Mouse (Mus musculus): Measurements from ENCODE around the gene Bsx. TPM values are rescaled to one million over a fixed set of nuclear protein-coding genes. Genes with fewer than 3 reads are reported as not detected.

The Bsx gene
- total and polyA plus RNA-seq, 3 experiments, result not detected

GRCm38 (mm10) chr9:40874961-40875360 lies 1.0 kb downstream of the Bsx start:
- H3K36me3 ChIP-seq (replicated peaks), result no peaks in the 10 kb centered on the region
- H3K27me3 ChIP-seq (ENCODE audit: insufficient read depth, low read length), result peaks cover 3% of the 10 kb centered on the region; the same call in 1 of the 2 replicates
- H3K4me1 ChIP-seq (ENCODE audit: insufficient read depth, low read depth, low read length), result no peaks in the 10 kb centered on the region
- no peak overlapping the region for H3K4me3 ChIP-seq (ENCODE audit: low read depth, low read length)
- DNase-seq (ENCODE audit: low spot score), result no peak
- H3K9me3 ChIP-seq (replicated peaks), result no peaks in the 10 kb centered on the region
- TF ChIP-seq POLR2AphosphoS5 (IDR thresholded peaks at IDR 0.05; ENCODE audit: insufficient replicate concordance, low read depth, low read length), result no peak
- TF ChIP-seq GATA2 (IDR thresholded peaks at IDR 0.05; ENCODE audit: borderline replicate concordance, low read depth, low read length), result no peak
- TF ChIP-seq CTCF (IDR thresholded peaks at IDR 0.05; ENCODE audit: low read depth, low read length), result no peak
- no peak for TF ChIP-seq GATA1 (IDR thresholded peaks at IDR 0.05; ENCODE audit: borderline replicate concordance, low read length)
- TF ChIP-seq TAL1 (conservative IDR thresholded peaks at IDR 0.05; ENCODE audit: low read depth, low read length), result no peak
- no peak for ATAC-seq (ENCODE audit: extremely low read depth, insufficient number of reproducible peaks, low FRiP score, poor library complexity, severe bottlenecking)

DNA sequence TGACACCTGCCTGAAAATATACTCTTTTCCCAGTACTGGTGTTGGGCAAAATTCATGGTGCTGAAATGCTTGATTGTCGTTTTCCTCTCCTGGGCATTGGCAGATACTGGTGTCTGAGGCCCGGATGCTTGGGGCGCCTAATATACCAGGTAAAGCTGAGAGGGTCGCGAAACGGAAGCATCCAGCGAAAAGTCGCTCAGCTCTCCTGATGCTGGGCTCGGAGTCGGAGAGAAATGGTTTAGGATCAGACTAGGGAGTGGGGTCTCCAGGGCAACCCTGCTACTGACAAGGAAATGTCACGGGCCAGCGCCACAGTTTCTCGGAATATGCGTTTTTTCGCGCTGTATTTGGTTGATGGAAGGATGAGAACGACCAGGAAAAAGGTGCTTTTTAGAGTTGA lies 1.5 kb downstream of the Bsx start:
- H3K4me1 ChIP-seq (ENCODE audit: insufficient read depth, low read depth, low read length), result no peaks in the 10 kb centered on the region
- TF ChIP-seq GATA2 (IDR thresholded peaks at IDR 0.05; ENCODE audit: borderline replicate concordance, low read depth, low read length) (no peak), TAL1 (conservative IDR thresholded peaks at IDR 0.05; ENCODE audit: low read depth, low read length) (no peak), CTCF (IDR thresholded peaks at IDR 0.05; ENCODE audit: low read depth, low read length) (no peak), GATA1 (IDR thresholded peaks at IDR 0.05; ENCODE audit: borderline replicate concordance, low read length) (no peak), POLR2AphosphoS5 (IDR thresholded peaks at IDR 0.05; ENCODE audit: insufficient replicate concordance, low read depth, low read length) (no peak)
- H3K4me3 ChIP-seq (ENCODE audit: low read depth, low read length), result no peak overlapping the region
- peaks cover 3% of the 10 kb centered on the region; the same call in 1 of the 2 replicates for H3K27me3 ChIP-seq (ENCODE audit: insufficient read depth, low read length)
- no peaks in the 10 kb centered on the region for H3K9me3 ChIP-seq (replicated peaks)
- H3K36me3 ChIP-seq (replicated peaks), result no peaks in the 10 kb centered on the region
- DNase-seq (ENCODE audit: low spot score) (no peak), ATAC-seq (ENCODE audit: extremely low read depth, insufficient number of reproducible peaks, low FRiP score, poor library complexity, severe bottlenecking) (no peak)

GRCm38 (mm10) chr9:40876164-40876563 lies 2.2 kb downstream of the Bsx start:
- DNase-seq (ENCODE audit: low spot score) (no peak), ATAC-seq (ENCODE audit: extremely low read depth, insufficient number of reproducible peaks, low FRiP score, poor library complexity, severe bottlenecking) (no peak)
- Histone ChIP-seq H3K4me3 (ENCODE audit: low read depth, low read length) (no peak overlapping the region), H3K4me1 (ENCODE audit: insufficient read depth, low read depth, low read length) (no peaks in the 10 kb centered on the region), H3K9me3 (replicated peaks) (no peaks in the 10 kb centered on the region), H3K27me3 (ENCODE audit: insufficient read depth, low read length) (peaks cover 3% of the 10 kb centered on the region; the same call in 1 of the 2 replicates), H3K36me3 (replicated peaks) (no peaks in the 10 kb centered on the region)
- TF ChIP-seq POLR2AphosphoS5 (IDR thresholded peaks at IDR 0.05; ENCODE audit: insufficient replicate concordance, low read depth, low read length) (no peak), GATA1 (IDR thresholded peaks at IDR 0.05; ENCODE audit: borderline replicate concordance, low read length) (no peak), CTCF (IDR thresholded peaks at IDR 0.05; ENCODE audit: low read depth, low read length) (no peak), GATA2 (IDR thresholded peaks at IDR 0.05; ENCODE audit: borderline replicate concordance, low read depth, low read length) (no peak), TAL1 (conservative IDR thresholded peaks at IDR 0.05; ENCODE audit: low read depth, low read length) (no peak)

DNA sequence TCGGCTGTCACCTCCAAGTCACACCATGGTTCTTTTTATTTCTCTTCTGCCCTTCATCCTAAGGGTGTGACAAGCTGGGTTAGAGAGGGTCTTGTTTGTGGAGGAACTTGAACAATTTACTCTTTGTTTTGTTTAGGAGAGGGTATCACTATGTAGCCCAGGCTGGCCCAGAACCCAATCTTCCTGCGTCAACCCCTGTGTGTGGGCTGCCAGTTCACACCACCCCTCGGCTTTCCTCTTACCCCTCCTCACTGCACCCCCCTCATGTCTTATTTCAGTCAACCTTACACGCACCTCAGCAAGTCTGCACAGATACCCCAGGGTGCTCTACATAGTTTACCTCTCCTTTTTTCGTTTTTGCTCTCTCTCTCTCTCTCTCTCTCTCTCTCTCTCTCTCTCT lies 2.8 kb downstream of the Bsx start:
- H3K27me3 ChIP-seq (ENCODE audit: insufficient read depth, low read length), result peaks cover 3% of the 10 kb centered on the region; the same call in 1 of the 2 replicates
- ATAC-seq (ENCODE audit: extremely low read depth, insufficient number of reproducible peaks, low FRiP score, poor library complexity, severe bottlenecking), result no peak
- no peak for DNase-seq (ENCODE audit: low spot score)

DNA sequence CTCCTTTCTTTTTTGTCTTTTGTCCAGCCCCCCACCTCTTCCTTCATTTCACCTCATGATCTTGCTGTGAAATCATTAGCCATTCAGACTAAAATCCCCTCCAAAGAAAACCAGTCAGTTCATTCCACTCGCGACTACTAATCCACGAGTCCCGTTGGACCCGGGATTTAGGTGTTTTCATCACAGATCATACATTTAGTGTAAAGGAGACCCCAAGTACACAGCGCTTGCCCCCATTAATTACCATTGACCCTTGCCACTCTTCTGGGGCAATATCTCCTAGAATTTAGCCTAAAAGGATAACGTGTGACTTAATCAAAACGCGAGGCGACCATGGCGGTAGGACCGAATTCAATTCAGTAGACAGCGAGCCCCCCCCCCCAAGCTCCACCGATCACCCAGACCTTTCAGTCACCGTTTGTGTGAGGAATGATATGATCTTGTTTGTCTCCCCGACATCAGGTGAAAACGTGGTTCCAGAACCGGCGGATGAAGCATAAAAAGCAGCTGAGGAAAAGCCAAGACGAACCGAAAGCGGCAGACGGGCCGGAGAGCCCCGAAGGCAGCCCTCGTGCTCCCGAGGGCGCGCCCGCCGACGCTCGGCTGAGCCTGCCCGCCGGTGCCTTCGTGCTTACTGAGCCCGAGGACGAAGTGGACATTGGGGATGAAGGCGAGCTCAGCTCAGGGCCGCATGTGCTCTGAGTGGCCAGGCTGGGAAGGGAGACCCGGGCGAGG lies 3.4 kb downstream of the Bsx start:
- ATAC-seq (ENCODE audit: extremely low read depth, insufficient number of reproducible peaks, low FRiP score, poor library complexity, severe bottlenecking) (no peak), DNase-seq (ENCODE audit: low spot score) (no peak)
- H3K27me3 ChIP-seq (ENCODE audit: insufficient read depth, low read length), result peaks cover 3% of the 10 kb centered on the region; the same call in 1 of the 2 replicates
- H3K4me3 ChIP-seq (ENCODE audit: low read depth, low read length), result no peak overlapping the region
- TF ChIP-seq POLR2AphosphoS5 (IDR thresholded peaks at IDR 0.05; ENCODE audit: insufficient replicate concordance, low read depth, low read length), result no peak
- no peak for TF ChIP-seq GATA2 (IDR thresholded peaks at IDR 0.05; ENCODE audit: borderline replicate concordance, low read depth, low read length)
- TF ChIP-seq TAL1 (conservative IDR thresholded peaks at IDR 0.05; ENCODE audit: low read depth, low read length), result no peak
- TF ChIP-seq GATA1 (IDR thresholded peaks at IDR 0.05; ENCODE audit: borderline replicate concordance, low read length), result no peak
- no peak for TF ChIP-seq CTCF (IDR thresholded peaks at IDR 0.05; ENCODE audit: low read depth, low read length)
- H3K9me3 ChIP-seq (replicated peaks), result no peaks in the 10 kb centered on the region
- no peaks in the 10 kb centered on the region for H3K36me3 ChIP-seq (replicated peaks)
- H3K4me1 ChIP-seq (ENCODE audit: insufficient read depth, low read depth, low read length), result no peaks in the 10 kb centered on the region

More for the DNA sequence above, 2.8 kb downstream of the Bsx start:
- H3K4me1 ChIP-seq (ENCODE audit: insufficient read depth, low read depth, low read length), result no peaks in the 10 kb centered on the region
- H3K9me3 ChIP-seq (replicated peaks), result no peaks in the 10 kb centered on the region
- H3K4me3 ChIP-seq (ENCODE audit: low read depth, low read length), result no peak overlapping the region
- no peaks in the 10 kb centered on the region for H3K36me3 ChIP-seq (replicated peaks)
- TF ChIP-seq POLR2AphosphoS5 (IDR thresholded peaks at IDR 0.05; ENCODE audit: insufficient replicate concordance, low read depth, low read length) (no peak), TAL1 (conservative IDR thresholded peaks at IDR 0.05; ENCODE audit: low read depth, low read length) (no peak)

DNA sequence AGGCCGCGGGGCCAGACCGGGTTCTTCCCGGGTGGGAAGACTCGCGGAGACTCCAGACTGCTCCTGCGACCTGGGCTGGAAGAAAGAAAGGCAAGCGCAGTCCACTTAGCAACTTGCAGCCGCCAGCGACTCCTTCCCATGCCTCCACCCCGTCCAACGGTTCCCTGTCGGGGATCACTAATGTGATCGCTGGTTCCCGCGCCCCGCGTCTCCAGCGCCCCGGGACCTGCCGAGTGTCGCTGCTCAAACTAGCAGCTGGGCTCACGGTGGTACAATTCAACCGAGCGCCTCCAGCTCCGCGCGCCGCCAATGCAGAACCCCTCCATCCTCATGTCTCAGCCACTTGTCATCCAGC lies 3.9 kb downstream of the Bsx start:
- no peak for ATAC-seq (ENCODE audit: extremely low read depth, insufficient number of reproducible peaks, low FRiP score, poor library complexity, severe bottlenecking)
- H3K4me1 ChIP-seq (ENCODE audit: insufficient read depth, low read depth, low read length), result no peaks in the 10 kb centered on the region
- H3K9me3 ChIP-seq (replicated peaks), result no peaks in the 10 kb centered on the region
- H3K4me3 ChIP-seq (ENCODE audit: low read depth, low read length), result no peak overlapping the region
- DNase-seq (ENCODE audit: low spot score), result no peak
- peaks cover 3% of the 10 kb centered on the region; the same call in 1 of the 2 replicates for H3K27me3 ChIP-seq (ENCODE audit: insufficient read depth, low read length)
- TF ChIP-seq GATA1 (IDR thresholded peaks at IDR 0.05; ENCODE audit: borderline replicate concordance, low read length) (no peak), CTCF (IDR thresholded peaks at IDR 0.05; ENCODE audit: low read depth, low read length) (no peak), GATA2 (IDR thresholded peaks at IDR 0.05; ENCODE audit: borderline replicate concordance, low read depth, low read length) (no peak), TAL1 (conservative IDR thresholded peaks at IDR 0.05; ENCODE audit: low read depth, low read length) (no peak), POLR2AphosphoS5 (IDR thresholded peaks at IDR 0.05; ENCODE audit: insufficient replicate concordance, low read depth, low read length) (no peak)
- H3K36me3 ChIP-seq (replicated peaks), result no peaks in the 10 kb centered on the region

Measured in G1E (cell line).